Mouse (Mus musculus) G1E (cell line): ENCODE results near the gene Fam166a.

Experiments used
- CTCF ChIP-seq: IDR thresholded peaks from 2 replicates; pipeline ENCODE4 v1.5.1; 2012; ENCODE audit warnings: low read depth, low read length, inconsistent platforms, mixed read lengths
- GATA1 ChIP-seq: IDR thresholded peaks from 2 replicates; pipeline ENCODE4 v1.6.1; 2012; ENCODE audit warnings: borderline replicate concordance, low read length, inconsistent platforms, mixed read lengths
- GATA2 ChIP-seq: IDR thresholded peaks from 2 replicates; pipeline ENCODE4 v1.6.1; 2012; ENCODE audit warnings: low read depth, low read length, inconsistent platforms, borderline replicate concordance
- POLR2AphosphoS5 ChIP-seq: IDR thresholded peaks from 2 replicates; pipeline ENCODE4 v1.6.1; 2012; ENCODE audit warnings: low read depth, low read length, inconsistent platforms; ENCODE audit not compliant: insufficient replicate concordance
- TAL1 ChIP-seq: conservative IDR thresholded peaks from 2 replicates; pipeline ENCODE4 v1.6.1; 2012; ENCODE audit warnings: low read depth, low read length, inconsistent platforms, mixed read lengths

GRCm38 (mm10) chr2:25183336-25183735 is 35.2 kb upstream of the Fam166a start:
- TF ChIP-seq CTCF (no peak), POLR2AphosphoS5 (no peak), GATA1 (no peak), GATA2 (no peak), TAL1 (no peak)
